Mouse (Mus musculus) MEL (cell line): ENCODE results near the gene Spast. TPM values are rescaled to one million over a fixed set of nuclear protein-coding genes. Genes with fewer than 3 reads are reported as not detected.
"Not testable (repeated sequence)": the region's sequence is repeated elsewhere in the genome, so short reads cannot be mapped to it uniquely, and the experiment has no call there.

ENCODE experiments used
- DNase-seq: peaks from one replicate; pipeline ENCODE4 v3.0.0; 2011; ENCODE audit warnings: low read depth, low spot score
- H3K27ac ChIP-seq: 2 replicates; pipeline ENCODE4 v1.5.1; 2012; ENCODE audit warnings: low read depth, mild to moderate bottlenecking, control low read depth, low read length, moderate library complexity; ENCODE audit not compliant: control insufficient read depth
- H3K27me3 ChIP-seq, 2 experiments: fragments of 150-350 bp in 1 of 2; sonication (generic) in 1 of 2; 2 replicates each; pipeline ENCODE4 v1.6.1; 2012; ENCODE audit warnings: low read length in 2 of 2, mild to moderate bottlenecking in 2 of 2, improper control_type of control experiment in 1 of 2, moderate library complexity in 1 of 2; ENCODE audit not compliant: insufficient read depth in 2 of 2, control insufficient read depth in 1 of 2
- H3K36me3 ChIP-seq, 2 experiments: 2 replicates each; pipeline ENCODE4 v1.6.1; 2012 to 2014; ENCODE audit warnings: low read length in 2 of 2, improper control_type of control experiment in 1 of 2, inconsistent platforms in 1 of 2, mild to moderate bottlenecking in 1 of 2; ENCODE audit not compliant: insufficient read depth in 2 of 2, control insufficient read depth in 1 of 2
- H3K4me1 ChIP-seq, 2 experiments: fragments of 150-350 bp in 1 of 2; sonication (generic) in 1 of 2; 2 replicates each; pipeline ENCODE4 v1.6.1; 2012; ENCODE audit warnings: low read length in 2 of 2, improper control_type of control experiment in 1 of 2, mild to moderate bottlenecking in 1 of 2; ENCODE audit not compliant: insufficient read depth in 2 of 2, control insufficient read depth in 1 of 2
- H3K4me3 ChIP-seq, 2 experiments: fragments of 150-350 bp in 1 of 2; sonication (generic) in 1 of 2; 2 replicates each; pipeline ENCODE4 v1.5.1; 2012; ENCODE audit warnings: low read depth in 2 of 2, low read length in 2 of 2, mild to moderate bottlenecking in 2 of 2, moderate library complexity in 2 of 2, control low read depth in 1 of 2, improper control_type of control experiment in 1 of 2; ENCODE audit not compliant: control insufficient read depth in 1 of 2, insufficient read depth in 1 of 2
- H3K79me2 ChIP-seq: 2 replicates; pipeline ENCODE4 v1.6.1; 2012; ENCODE audit warnings: mild to moderate bottlenecking, low read length, moderate library complexity; ENCODE audit not compliant: control insufficient read depth, poor library complexity, insufficient read depth
- H3K9ac ChIP-seq: 2 replicates; pipeline ENCODE4 v1.6.1; 2012; ENCODE audit warnings: low read depth, mild to moderate bottlenecking, control low read depth, low read length, moderate library complexity; ENCODE audit not compliant: control insufficient read depth, poor library complexity, severe bottlenecking
- H3K9me3 ChIP-seq: fragments of 150-350 bp; sonication (generic); replicated peaks from 2 replicates; pipeline ENCODE4 v1.6.1; 2012; ENCODE audit warnings: mild to moderate bottlenecking, low read length, improper control_type of control experiment, moderate library complexity; ENCODE audit not compliant: insufficient read depth
- CHD1 ChIP-seq: IDR thresholded peaks from 2 replicates; pipeline ENCODE4 v1.6.1; 2012; ENCODE audit warnings: low read depth, mild to moderate bottlenecking, inconsistent platforms, low read length, improper control_type of control experiment
- CHD2 ChIP-seq: IDR thresholded peaks from 2 replicates; pipeline ENCODE4 v1.6.1; 2011; ENCODE audit warnings: low read length, improper control_type of control experiment
- E2F4 ChIP-seq: IDR thresholded peaks from 2 replicates; pipeline ENCODE4 v1.6.1; 2011; ENCODE audit warnings: low read depth, low read length, improper control_type of control experiment, borderline replicate concordance
- ELF1 ChIP-seq: IDR thresholded peaks from 2 replicates; pipeline ENCODE4 v1.6.1; 2014; ENCODE audit warnings: low read depth, mild to moderate bottlenecking, inconsistent platforms, low read length, improper control_type of control experiment, moderate library complexity
- EP300 ChIP-seq, 2 experiments: IDR thresholded peaks; 2 replicates each; pipeline ENCODE4 v1.6.1; 2011; ENCODE audit warnings: improper control_type of control experiment in 2 of 2, low read length in 2 of 2, low read depth in 1 of 2, mild to moderate bottlenecking in 1 of 2
- GATA1 ChIP-seq: IDR thresholded peaks from 2 replicates; pipeline ENCODE4 v1.6.1; 2011; ENCODE audit warnings: low read depth, low read length, improper control_type of control experiment
- MAX ChIP-seq: IDR thresholded peaks from 2 replicates; pipeline ENCODE4 v1.6.1; 2011; ENCODE audit warnings: low read length, improper control_type of control experiment
- MAZ ChIP-seq: IDR thresholded peaks from 2 replicates; pipeline ENCODE4 v1.6.1; 2012; ENCODE audit warnings: low read depth, mild to moderate bottlenecking, inconsistent platforms, low read length, improper control_type of control experiment
- POLR2AphosphoS5 ChIP-seq: IDR thresholded peaks from 2 replicates; pipeline ENCODE4 v1.6.1; 2012; ENCODE audit warnings: low read depth, borderline replicate concordance, mild to moderate bottlenecking, inconsistent platforms, low read length, moderate library complexity, mixed read lengths
- SMC3 ChIP-seq: IDR thresholded peaks from 2 replicates; pipeline ENCODE4 v1.6.1; 2011; ENCODE audit warnings: low read depth, low read length, improper control_type of control experiment
- USF2 ChIP-seq, 2 experiments: IDR thresholded peaks; 2 replicates each; pipeline ENCODE4 v1.6.1; 2011 to 2012; ENCODE audit warnings: improper control_type of control experiment in 2 of 2, low read length in 2 of 2, borderline replicate concordance in 1 of 2, inconsistent platforms in 1 of 2, low read depth in 1 of 2, mild to moderate bottlenecking in 1 of 2; ENCODE audit not compliant: insufficient read depth in 1 of 2
- ZMIZ1 ChIP-seq: IDR thresholded peaks from 2 replicates; pipeline ENCODE4 v1.6.1; 2012; ENCODE audit warnings: low read depth, mild to moderate bottlenecking, inconsistent platforms, low read length, improper control_type of control experiment, moderate library complexity
- ZNF384 ChIP-seq: IDR thresholded peaks from 2 replicates; pipeline ENCODE4 v1.6.1; 2012; ENCODE audit warnings: low read depth, mild to moderate bottlenecking, inconsistent platforms, low read length, improper control_type of control experiment
- polyA plus RNA-seq, 2 experiments: library from polyadenylated mRNA; stranded (reverse) in 1 of 2; unstranded in 1 of 2; fragments of >175 nt in 1 of 2; fragments of >200 nt in 1 of 2; gene quantifications; 2 replicates each; pipeline versions ENCODE4 v1.2.1 to v1.2.4; 2012; ENCODE audit warnings: low replicate concordance in 2 of 2, low read depth in 1 of 2; ENCODE audit not compliant: insufficient read length in 2 of 2, insufficient read depth in 1 of 2, missing spikeins in 1 of 2
- total RNA-seq: library from RNA; depleted of rRNA; stranded (reverse); fragments of 300-350 nt; gene quantifications from 2 replicates; pipeline ENCODE4 v1.2.3, GENCODE M21; 2012

The Spast gene
- total and polyA plus RNA-seq, 3 experiments: 29.0 to 35.2 TPM; not detected in 1

DNA sequence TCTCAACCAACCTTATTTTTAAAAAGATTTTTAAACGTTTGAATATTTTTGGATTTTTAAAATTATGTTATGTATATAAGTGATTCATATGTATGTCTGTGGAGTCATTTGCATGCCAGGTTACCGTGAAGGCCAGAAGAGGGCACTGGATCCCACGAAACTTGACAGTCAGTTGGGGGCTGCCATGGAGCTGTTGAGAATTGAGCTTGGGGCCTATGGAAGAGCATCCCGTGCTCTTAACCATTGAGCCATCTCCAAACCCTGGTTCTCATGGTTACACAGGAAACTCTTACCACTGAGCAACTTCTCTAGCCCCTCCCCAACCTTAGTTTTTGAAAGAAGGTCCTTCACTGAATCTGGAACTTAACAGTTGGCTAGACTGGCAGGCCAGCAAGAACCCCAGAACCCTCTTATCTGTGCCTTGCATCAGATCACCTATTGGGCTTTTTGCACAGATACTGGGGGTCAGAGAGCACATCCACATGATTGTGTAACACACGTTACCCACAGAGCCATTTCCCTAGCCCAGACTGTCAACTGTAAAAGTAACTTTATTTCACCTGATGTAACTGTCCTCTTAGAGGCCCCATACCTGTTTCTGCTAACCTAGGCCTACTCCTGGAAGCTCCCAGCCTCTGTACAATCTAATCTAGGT is 16.3 kb upstream of the Spast start (continued):
- TF ChIP-seq ELF1 (no peak), MAX (no peak), ZMIZ1 (no peak), CHD2 (no peak), POLR2AphosphoS5 (no peak), CHD1 (no peak), ZNF384 (no peak), USF2 (IDR thresholded peaks at IDR 0.05; ENCODE audit: borderline replicate concordance in 1 of 2, insufficient read depth in 1 of 2, low read depth in 1 of 2, low read length in 2 of 2) (no peak)

- Histone ChIP-seq H3K79me2 (no peaks in the 10 kb centered on the region), H3K4me3 (no peak within 1 kb of the TSS), H3K4me1 (peaks cover 0 to 4% of the 10 kb centered on the region in 2 experiments; a peak in 1 of 4 replicates), H3K27ac (no peak within 1 kb of the TSS), H3K9ac (no peak within 1 kb of the TSS), H3K9me3 (no peaks in the 10 kb centered on the region), H3K27me3 (no peaks in the 10 kb centered on the region), H3K36me3 (no peaks in the 10 kb centered on the region; a peak in 1 of 4 replicates)
- TF ChIP-seq ZMIZ1 (no peak), MAX (no peak), MAZ (no peak), SMC3 (no peak), EP300 (IDR thresholded peaks at IDR 0.05; ENCODE audit: low read depth in 1 of 2, low read length in 2 of 2) (no peak), E2F4 (no peak), POLR2AphosphoS5 (no peak)
- DNase-seq: no peak
These were observed 14.9 kb upstream of the Spast start, which contains the start of gene Dpy30 for GRCm38 (mm10) chr17:74323844-74324243. TSS of gene Dpy30 (minus strand) at chr17:74323944.

GRCm38 (mm10) chr17:74327195-74327594 is 11.6 kb upstream of the Spast start:
- TF ChIP-seq GATA1: peak; percentile 54; the same call in 1 of the 2 replicates
- TF ChIP-seq ZNF384: peak; percentile 96
- H3K4me1 ChIP-seq, H3K9ac ChIP-seq, H3K9me3 ChIP-seq, H3K27ac ChIP-seq, H3K36me3 ChIP-seq, H3K79me2 ChIP-seq, H3K4me3 ChIP-seq, H3K27me3 ChIP-seq: not testable (repeated sequence)
- peak; percentile 51 for DNase-seq
